Mouse (Mus musculus) CH12.LX (cell line): ENCODE data around the gene Fan1.

Experiments
- CHD2 ChIP-seq: IDR thresholded peaks from 2 replicates; pipeline ENCODE4 v1.6.1; 2011; ENCODE audit warnings: low read length, improper control_type of control experiment
- E2F4 ChIP-seq: IDR thresholded peaks from 2 replicates; pipeline ENCODE4 v1.6.1; 2011; ENCODE audit warnings: low read depth, low read length, improper control_type of control experiment; ENCODE audit not compliant: insufficient replicate concordance
- KAT2A ChIP-seq: IDR thresholded peaks from 2 replicates; pipeline ENCODE4 v1.6.1; 2012; ENCODE audit warnings: low read length, improper control_type of control experiment, inconsistent platforms; ENCODE audit not compliant: insufficient replicate concordance
- MYC ChIP-seq: IDR thresholded peaks from 2 replicates; pipeline ENCODE4 v1.6.1; 2011; ENCODE audit warnings: low read depth, mild to moderate bottlenecking, improper control_type of control experiment, low read length
- TCF12 ChIP-seq: IDR thresholded peaks from 2 replicates; pipeline ENCODE4 v1.6.1; 2014; ENCODE audit warnings: low read depth, mild to moderate bottlenecking, inconsistent platforms, low read length, improper control_type of control experiment
- ZNF384 ChIP-seq: IDR thresholded peaks from 2 replicates; pipeline ENCODE4 v1.6.1; 2012; ENCODE audit warnings: low read depth, low read length, improper control_type of control experiment, inconsistent platforms

GRCm38 (mm10) chr7:64373830-64374562 lies at the start of gene Fan1:
- TF ChIP-seq KAT2A: no peak
- no peak; the same call in 1 of the 2 replicates for TF ChIP-seq MYC
- TF ChIP-seq ZNF384: no peak
- TF ChIP-seq CHD2: no peak
- no peak for TF ChIP-seq E2F4
- TF ChIP-seq TCF12: peak; percentile 55; the same call in 1 of the 2 replicates
